Mouse (Mus musculus) E14TG2a.4 (cell line): ENCODE data around the gene Auh.

Experiments
- CTCF ChIP-seq: conservative IDR thresholded peaks from 2 replicates; pipeline ENCODE4 v1.5.1; 2014; ENCODE audit warnings: low read length
- NANOG ChIP-seq: IDR thresholded peaks from 2 replicates; pipeline ENCODE4 v1.6.1; 2014; ENCODE audit warnings: borderline replicate concordance, low read length, mixed read lengths
- POU5F1 ChIP-seq: IDR thresholded peaks from 2 replicates; pipeline ENCODE4 v1.6.1; 2014; ENCODE audit warnings: low read length, borderline replicate concordance

- TF ChIP-seq CTCF (no peak), NANOG (no peak), POU5F1 (no peak)
Observed at GRCm38 (mm10) chr13:52874338-52874737, 55.1 kb downstream of the Auh start.
